Mouse (Mus musculus): ENCODE results near the gene Akna.

DNA sequence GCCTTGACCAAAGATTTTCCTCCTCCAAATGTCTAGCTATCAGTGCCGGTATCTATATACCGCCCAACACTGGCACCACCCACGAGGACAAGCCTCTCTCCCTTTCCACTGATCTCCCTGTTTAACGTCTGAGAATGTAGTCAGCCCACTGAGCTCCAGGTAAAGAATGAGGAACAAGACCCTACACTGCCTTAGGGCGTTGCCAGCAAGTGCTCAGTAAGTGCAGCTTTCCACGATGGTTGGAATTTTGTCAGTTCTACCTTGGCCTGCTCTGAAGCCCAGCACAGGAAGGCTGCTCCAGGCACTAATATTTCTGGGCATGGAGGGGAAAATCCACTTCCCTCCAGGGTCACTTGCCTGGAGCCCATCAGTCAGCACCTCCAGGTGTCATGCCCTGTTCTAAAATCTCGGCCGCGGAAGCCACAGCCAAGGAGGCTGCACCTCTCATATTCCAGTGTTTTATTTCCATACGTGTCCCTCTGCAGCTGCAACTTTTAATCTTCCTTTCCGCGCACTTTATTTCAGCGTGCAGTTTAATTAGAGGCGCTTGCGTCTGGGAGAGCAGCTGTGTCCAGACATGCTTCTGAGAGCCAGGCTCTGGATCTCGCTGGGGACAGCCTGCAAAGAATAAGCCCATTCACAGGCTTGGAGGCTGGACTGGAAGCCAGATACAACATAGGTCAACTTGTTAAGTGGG is 34.1 kb upstream of the Akna start:
- TF ChIP-seq POLR2A (IDR thresholded peaks at IDR 0.05; ENCODE audit: low read depth, low read length) (no peak), CTCF (conservative IDR thresholded peaks at IDR 0.05; ENCODE audit: insufficient read depth, insufficient read length, low read depth, low read length) (no peak)

Data from kidney, adult 2 months (tissue).